Mouse (Mus musculus) cortical plate, adult 2 months (tissue): ENCODE data around the gene Eps8l3.

ENCODE experiments used
- CTCF ChIP-seq: fragments of 200-500 bp; IDR thresholded peaks from 2 replicates; pipeline ENCODE4 v1.5.1; 2011; ENCODE audit warnings: mild to moderate bottlenecking, control low read depth, low read length; ENCODE audit not compliant: insufficient read depth; ENCODE audit errors: extremely low read depth
- POLR2A ChIP-seq: fragments of 200-500 bp; IDR thresholded peaks from 2 replicates; pipeline ENCODE4 v1.6.1; 2011; ENCODE audit warnings: mild to moderate bottlenecking, low read length, control low read depth; ENCODE audit not compliant: insufficient read depth; ENCODE audit errors: extremely low read depth

GRCm38 (mm10) chr3:107862471-107862870 lies 14.6 kb upstream of the Eps8l3 start:
- TF ChIP-seq CTCF (no peak), POLR2A (no peak)
